Mouse (Mus musculus): ENCODE measurements around the gene Dnah8. TPM values are rescaled to one million over a fixed set of nuclear protein-coding genes. Genes with fewer than 3 reads are reported as not detected.
"Not testable (repeated sequence)": the region's sequence is repeated elsewhere in the genome, so short reads cannot be mapped to it uniquely, and the experiment has no call there.

Dnah8 gene
- polyA plus RNA-seq, 1 experiment from 2014 or later: 9.8 TPM

- no peaks in the 10 kb centered on the region for H3K36me3 ChIP-seq (ENCODE audit: insufficient read depth, low read length)
- no peaks in the 10 kb centered on the region for H3K9me3 ChIP-seq (ENCODE audit: low read length)
- no peak overlapping the region for H3K4me3 ChIP-seq (ENCODE audit: low read depth, low read length)
- TF ChIP-seq CTCF (IDR thresholded peaks at IDR 0.05) (peak; percentile 19), EP300 (IDR thresholded peaks at IDR 0.05) (no peak)
- no peak overlapping the region for H3K9ac ChIP-seq (replicated peaks; ENCODE audit: low read depth)
- ATAC-seq (no peak), DNase-seq (ENCODE audit: low spot score) (no peak)
- no peak overlapping the region for H3K4me2 ChIP-seq (replicated peaks; ENCODE audit: low read depth, low read length)
- no peaks in the 10 kb centered on the region for H3K4me1 ChIP-seq (ENCODE audit: insufficient read depth, low read depth, low read length)
- WGBS: 72% methylated on average over 4 of the region's 4 CpGs
- H3K27me3 ChIP-seq (replicated peaks; ENCODE audit: insufficient read depth, low read length): no peaks in the 10 kb centered on the region
- H3K27ac ChIP-seq (ENCODE audit: low read length): no peak overlapping the region
Observed at GRCm38 (mm10) chr17:30621450-30621849, 2.7 kb upstream of the Dnah8 start.

- no peaks in the 10 kb centered on the region for H3K36me3 ChIP-seq (ENCODE audit: insufficient read depth, low read length)
- ATAC-seq (no peak), DNase-seq (ENCODE audit: low spot score) (no peak)
- no peaks in the 10 kb centered on the region for H3K4me1 ChIP-seq (ENCODE audit: insufficient read depth, low read depth, low read length)
- H3K9me3 ChIP-seq (ENCODE audit: low read length): no peaks in the 10 kb centered on the region
- H3K27me3 ChIP-seq (replicated peaks; ENCODE audit: insufficient read depth, low read length): no peaks in the 10 kb centered on the region
- H3K4me3 ChIP-seq (ENCODE audit: low read depth, low read length): no peak overlapping the region
- no peak overlapping the region for H3K9ac ChIP-seq (replicated peaks; ENCODE audit: low read depth)
- WGBS: 88% methylated on average over 3 of the region's 3 CpGs
- no peak overlapping the region for H3K27ac ChIP-seq (ENCODE audit: low read length)
- no peak overlapping the region for H3K4me2 ChIP-seq (replicated peaks; ENCODE audit: low read depth, low read length)
- no peak for TF ChIP-seq CTCF (IDR thresholded peaks at IDR 0.05)
- no peak for TF ChIP-seq EP300 (IDR thresholded peaks at IDR 0.05)
Observed at GRCm38 (mm10) chr17:30623200-30623599, 954 bp upstream of the Dnah8 start.

DNA sequence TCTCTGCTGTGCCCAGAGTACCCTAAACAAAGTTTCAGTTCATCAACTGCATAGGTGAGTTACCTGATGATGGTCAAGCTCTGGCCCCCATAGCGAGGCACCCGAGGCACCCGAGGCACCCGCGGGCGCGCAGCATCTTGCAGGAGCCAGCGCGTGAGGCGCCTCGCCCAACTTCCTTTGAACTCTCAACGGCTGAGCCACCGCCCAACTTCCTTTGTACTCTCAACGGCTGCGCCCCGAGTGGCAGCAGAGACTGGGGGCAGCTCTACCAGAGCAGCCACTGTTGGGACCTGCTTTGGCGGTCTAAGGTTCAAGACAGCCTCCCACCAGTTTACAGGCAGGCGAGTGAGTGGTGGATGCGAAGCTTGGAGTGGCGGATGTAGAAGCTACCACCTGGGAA is 2.6 kb downstream of the Dnah8 start, which contains the start of gene Glo1:
Glo1 (minus strand) TSS at position 153 of the 400 bp plus-strand sequence.
- not testable (repeated sequence) for DNase-seq (ENCODE audit: low spot score); H3K36me3 ChIP-seq (ENCODE audit: insufficient read depth, low read length); H3K27ac ChIP-seq (ENCODE audit: low read length); H3K4me1 ChIP-seq (ENCODE audit: insufficient read depth, low read depth, low read length); H3K9ac ChIP-seq (replicated peaks; ENCODE audit: low read depth); H3K27me3 ChIP-seq (replicated peaks; ENCODE audit: insufficient read depth, low read length); H3K4me3 ChIP-seq (ENCODE audit: low read depth, low read length); H3K9me3 ChIP-seq (ENCODE audit: low read length); H3K4me2 ChIP-seq (replicated peaks; ENCODE audit: low read depth, low read length)
- ATAC-seq: peak; percentile 62
- no CpG with 5 or more reads among the region's 20 CpGs for WGBS

GRCm38 (mm10) chr17:30635367-30635766 is 11.2 kb downstream of the Dnah8 start:
- 23% methylated on average over 16 of the region's 17 CpGs for WGBS
- DNase-seq (ENCODE audit: low spot score) (peak; percentile 43), ATAC-seq (no peak)
- Histone ChIP-seq H3K9me3 (ENCODE audit: low read length) (no peaks in the 10 kb centered on the region), H3K27me3 (replicated peaks; ENCODE audit: insufficient read depth, low read length) (no peaks in the 10 kb centered on the region), H3K4me1 (ENCODE audit: insufficient read depth, low read depth, low read length) (no peaks in the 10 kb centered on the region), H3K9ac (replicated peaks; ENCODE audit: low read depth) (no peak overlapping the region), H3K4me3 (ENCODE audit: low read depth, low read length) (no peak overlapping the region), H3K27ac (ENCODE audit: low read length) (no peak overlapping the region), H3K36me3 (ENCODE audit: insufficient read depth, low read length) (no peaks in the 10 kb centered on the region), H3K4me2 (replicated peaks; ENCODE audit: low read depth, low read length) (peak overlapping the region; percentile 38)
- no peak for TF ChIP-seq EP300 (IDR thresholded peaks at IDR 0.05)
- no peak for TF ChIP-seq CTCF (IDR thresholded peaks at IDR 0.05)

DNA sequence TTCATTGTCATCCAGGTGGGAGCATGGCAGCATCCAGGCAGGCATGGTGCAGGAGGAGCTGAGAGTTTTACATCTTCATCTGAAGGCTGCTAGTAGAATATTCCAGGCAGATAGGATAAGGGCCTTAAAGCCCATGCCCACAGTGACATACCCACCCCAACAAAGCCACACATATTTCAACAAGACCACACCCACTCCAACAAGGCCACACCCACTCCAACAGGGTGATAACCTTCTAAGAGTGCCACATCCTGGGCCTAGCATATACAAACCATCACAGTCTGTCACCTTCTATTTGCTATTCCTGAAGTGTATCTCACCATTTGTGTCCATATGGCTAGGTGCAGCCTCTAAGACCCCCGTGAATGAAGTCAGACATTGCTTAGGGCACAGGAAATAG is 13.6 kb downstream of the Dnah8 start:
- 26% methylated on average over 1 of the region's 1 CpGs for WGBS

DNA sequence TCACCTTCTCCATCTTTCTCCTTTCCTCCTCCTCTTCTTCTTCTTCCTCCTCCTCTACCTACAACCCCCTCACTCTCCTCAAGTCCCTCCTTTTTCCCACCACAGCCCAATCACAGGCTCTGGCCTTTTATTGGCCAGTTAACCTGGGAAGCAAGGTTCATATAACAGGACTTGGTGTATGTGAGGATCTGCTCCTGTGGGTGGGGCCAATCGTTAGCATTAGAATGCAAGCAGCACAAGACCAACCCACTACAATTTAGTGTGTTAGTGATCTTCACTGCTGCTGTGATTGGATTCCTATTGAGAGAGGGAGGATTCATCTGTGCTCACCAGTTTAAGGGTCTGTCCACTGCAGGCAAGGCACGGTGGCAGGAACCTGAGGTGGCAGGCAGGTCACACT is 14.8 kb downstream of the Dnah8 start:
- DNase-seq (ENCODE audit: low spot score): no peak
- H3K4me1 ChIP-seq (ENCODE audit: insufficient read depth, low read depth, low read length): no peaks in the 10 kb centered on the region
- H3K27ac ChIP-seq (ENCODE audit: low read length): no peak overlapping the region
- H3K9me3 ChIP-seq (ENCODE audit: low read length): no peaks in the 10 kb centered on the region
- H3K36me3 ChIP-seq (ENCODE audit: insufficient read depth, low read length): no peaks in the 10 kb centered on the region
- no peak for ATAC-seq
- 63% methylated on average over 2 of the region's 2 CpGs for WGBS
- H3K27me3 ChIP-seq (replicated peaks; ENCODE audit: insufficient read depth, low read length): no peaks in the 10 kb centered on the region
- TF ChIP-seq CTCF (IDR thresholded peaks at IDR 0.05) (no peak), EP300 (IDR thresholded peaks at IDR 0.05) (no peak)
- no peak overlapping the region for H3K4me3 ChIP-seq (ENCODE audit: low read depth, low read length)
- H3K9ac ChIP-seq (replicated peaks; ENCODE audit: low read depth): no peak overlapping the region
- no peak overlapping the region for H3K4me2 ChIP-seq (replicated peaks; ENCODE audit: low read depth, low read length)

More for the DNA sequence above, 13.6 kb downstream of the Dnah8 start:
- H3K9ac ChIP-seq (replicated peaks; ENCODE audit: low read depth): no peak overlapping the region
- TF ChIP-seq CTCF (IDR thresholded peaks at IDR 0.05) (no peak), EP300 (IDR thresholded peaks at IDR 0.05) (no peak)
- no peaks in the 10 kb centered on the region for H3K36me3 ChIP-seq (ENCODE audit: insufficient read depth, low read length)
- no peaks in the 10 kb centered on the region for H3K4me1 ChIP-seq (ENCODE audit: insufficient read depth, low read depth, low read length)
- no peaks in the 10 kb centered on the region for H3K27me3 ChIP-seq (replicated peaks; ENCODE audit: insufficient read depth, low read length)
- no peak overlapping the region for H3K4me3 ChIP-seq (ENCODE audit: low read depth, low read length)
- H3K9me3 ChIP-seq (ENCODE audit: low read length): no peaks in the 10 kb centered on the region
- H3K4me2 ChIP-seq (replicated peaks; ENCODE audit: low read depth, low read length): no peak overlapping the region
- no peak for DNase-seq (ENCODE audit: low spot score)
- no peak overlapping the region for H3K27ac ChIP-seq (ENCODE audit: low read length)
- no peak for ATAC-seq

GRCm38 (mm10) chr17:30640896-30641295 is 16.7 kb downstream of the Dnah8 start:
- H3K9ac ChIP-seq (replicated peaks; ENCODE audit: low read depth): no peak overlapping the region
- H3K36me3 ChIP-seq (ENCODE audit: insufficient read depth, low read length): no peaks in the 10 kb centered on the region
- H3K27me3 ChIP-seq (replicated peaks; ENCODE audit: insufficient read depth, low read length): no peaks in the 10 kb centered on the region
- H3K9me3 ChIP-seq (ENCODE audit: low read length): no peaks in the 10 kb centered on the region
- H3K4me3 ChIP-seq (ENCODE audit: low read depth, low read length): no peak overlapping the region
- H3K27ac ChIP-seq (ENCODE audit: low read length): no peak overlapping the region
- H3K4me1 ChIP-seq (ENCODE audit: insufficient read depth, low read depth, low read length): no peaks in the 10 kb centered on the region
- no peak for TF ChIP-seq EP300 (IDR thresholded peaks at IDR 0.05)
- no peak overlapping the region for H3K4me2 ChIP-seq (replicated peaks; ENCODE audit: low read depth, low read length)
- 74% methylated on average over 5 of the region's 5 CpGs for WGBS
- no peak for ATAC-seq
- DNase-seq (ENCODE audit: low spot score): no peak
